Mouse (Mus musculus): ENCODE results near the gene Arhgef25.
A peak's percentile ranks its signal among the peaks of the same experiment; 100 is the strongest.

DNA sequence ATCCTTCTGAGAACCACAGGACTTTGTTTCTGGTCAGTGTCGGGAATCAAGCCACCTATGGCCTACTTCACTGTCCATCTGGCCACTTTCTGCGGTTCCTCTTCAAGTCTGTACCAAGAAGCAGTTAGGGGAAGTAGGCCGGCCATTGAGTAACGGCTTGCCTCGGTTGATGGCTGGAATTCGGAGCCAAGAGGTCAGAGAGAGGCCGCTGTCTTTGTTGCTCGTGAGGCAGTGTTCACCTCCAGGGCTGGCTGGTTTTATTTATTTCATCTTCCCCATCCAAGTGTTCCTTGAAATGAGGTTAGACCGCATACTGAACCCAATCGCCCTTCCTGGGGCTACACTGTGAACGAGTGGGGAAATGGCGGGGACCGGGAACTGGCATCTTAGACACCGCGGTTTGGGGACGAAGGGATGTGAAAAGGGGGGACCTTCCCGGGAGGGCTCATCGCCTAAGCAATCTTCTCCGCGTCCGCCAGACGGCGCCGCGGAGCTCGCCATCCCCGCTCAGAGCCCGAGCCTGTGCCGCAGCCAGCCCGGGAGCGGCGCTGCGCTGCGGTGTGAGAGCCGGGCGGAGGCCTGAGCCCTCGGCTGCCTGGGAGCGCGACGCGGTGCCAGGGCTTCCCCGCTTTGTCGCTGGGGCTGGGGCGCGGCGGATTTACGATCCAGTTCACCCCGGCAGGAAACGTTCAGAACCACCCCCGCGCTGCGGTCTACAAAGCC is 25.1 kb downstream of the Arhgef25 start, which contains the start of gene B4galnt1:
- TF ChIP-seq CTCF (conservative IDR thresholded peaks at IDR 0.05; ENCODE audit: low read length) (peak; percentile 70), POU5F1 (IDR thresholded peaks at IDR 0.05; ENCODE audit: borderline replicate concordance, low read length) (no peak)

All from E14TG2a.4 (cell line).